Mouse (Mus musculus): ENCODE data around the gene Srrd. TPM values are rescaled to one million over a fixed set of nuclear protein-coding genes. Genes with fewer than 3 reads are reported as not detected.

The Srrd gene
- polyA plus RNA-seq, 1 experiment from 2014 or later, result 45.7 TPM

- WGBS, result 46% methylated on average over 2 of the region's 2 CpGs
- ATAC-seq (ENCODE audit: borderline replicate concordance, extremely low read depth, low FRiP score, low TSS enrichment), result no peak
- no peak overlapping the region for H3K9ac ChIP-seq
- H3K4me1 ChIP-seq, result peaks cover 39% of the 10 kb centered on the region
- no peak overlapping the region for H3K4me2 ChIP-seq
- no peaks in the 10 kb centered on the region for H3K36me3 ChIP-seq
- H3K9me3 ChIP-seq, result no peaks in the 10 kb centered on the region
- H3K27me3 ChIP-seq, result no peaks in the 10 kb centered on the region
- H3K4me3 ChIP-seq, result no peak overlapping the region
- H3K27ac ChIP-seq, result no peak overlapping the region
These were observed 49.0 kb downstream of the Srrd start for GRCm38 (mm10) chr5:112293800-112294199.

- Histone ChIP-seq H3K4me2 (no peak overlapping the region), H3K9ac (no peak overlapping the region), H3K4me3 (no peak overlapping the region), H3K4me1 (peaks cover 44% of the 10 kb centered on the region), H3K36me3 (no peaks in the 10 kb centered on the region), H3K9me3 (no peaks in the 10 kb centered on the region), H3K27me3 (no peaks in the 10 kb centered on the region), H3K27ac (no peak overlapping the region)
- ATAC-seq (ENCODE audit: borderline replicate concordance, extremely low read depth, low FRiP score, low TSS enrichment), result no peak
- 79% methylated on average over 17 of the region's 17 CpGs for WGBS
These were observed 50.4 kb downstream of the Srrd start for GRCm38 (mm10) chr5:112292343-112292980.

DNA sequence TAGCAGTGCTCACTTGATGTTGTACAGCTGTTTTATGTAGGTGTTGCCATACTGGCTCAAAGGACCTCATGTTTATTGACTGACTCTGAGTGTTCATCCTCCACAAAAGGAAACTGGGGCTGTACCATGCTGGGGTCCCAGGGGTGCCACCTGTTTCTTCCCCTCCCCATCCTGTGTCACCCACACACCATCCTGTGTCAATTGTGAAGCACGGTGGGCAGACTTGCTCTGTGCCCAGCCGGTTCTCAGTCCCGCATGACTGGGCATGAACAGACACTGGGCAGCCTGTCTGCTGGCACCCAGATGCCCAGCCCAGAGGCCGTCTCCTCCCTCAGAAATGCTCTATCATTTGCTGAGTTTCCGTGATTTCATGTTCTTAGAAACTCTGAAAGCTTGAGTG lies 51.0 kb downstream of the Srrd start:
- Histone ChIP-seq H3K4me1 (peaks cover 40% of the 10 kb centered on the region), H3K4me3 (no peak overlapping the region), H3K27ac (no peak overlapping the region), H3K9ac (no peak overlapping the region), H3K36me3 (no peaks in the 10 kb centered on the region), H3K27me3 (no peaks in the 10 kb centered on the region), H3K4me2 (no peak overlapping the region), H3K9me3 (no peaks in the 10 kb centered on the region)
- ATAC-seq (ENCODE audit: borderline replicate concordance, extremely low read depth, low FRiP score, low TSS enrichment), result no peak
- WGBS, result 86% methylated on average over 5 of the region's 5 CpGs

DNA sequence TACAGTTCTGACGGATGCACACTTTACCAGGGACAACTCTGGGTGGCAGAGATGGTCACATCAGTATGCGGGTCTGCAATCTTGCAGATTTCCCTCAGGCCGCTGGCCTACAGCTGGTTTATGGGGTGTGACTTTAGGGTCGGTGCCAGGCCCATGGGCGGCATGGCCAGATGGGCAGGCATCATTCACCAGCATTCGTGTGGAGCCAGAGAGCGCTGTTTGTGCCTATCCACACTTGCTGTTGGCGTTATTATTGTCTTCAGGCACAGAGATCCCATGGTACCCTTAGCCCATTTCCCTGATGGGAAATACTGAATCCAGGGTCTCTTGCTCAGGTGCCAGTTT lies 52.3 kb downstream of the Srrd start:
- WGBS, result 81% methylated on average over 8 of the region's 8 CpGs
- no peaks in the 10 kb centered on the region for H3K27me3 ChIP-seq
- H3K4me1 ChIP-seq, result peaks cover 36% of the 10 kb centered on the region
- no peak overlapping the region; the same call in 1 of the 2 replicates for H3K27ac ChIP-seq
- no peaks in the 10 kb centered on the region for H3K36me3 ChIP-seq
- H3K9ac ChIP-seq, result no peak overlapping the region
- H3K4me3 ChIP-seq, result no peak overlapping the region
- H3K4me2 ChIP-seq, result no peak overlapping the region
- H3K9me3 ChIP-seq, result no peaks in the 10 kb centered on the region
- no peak for ATAC-seq (ENCODE audit: borderline replicate concordance, extremely low read depth, low FRiP score, low TSS enrichment)

GRCm38 (mm10) chr5:112289819-112290535 lies 52.9 kb downstream of the Srrd start:
- Histone ChIP-seq H3K27me3 (no peaks in the 10 kb centered on the region), H3K9me3 (no peaks in the 10 kb centered on the region), H3K36me3 (no peaks in the 10 kb centered on the region), H3K27ac (no peak overlapping the region; the same call in 1 of the 2 replicates), H3K4me2 (peak overlapping the region; percentile 41), H3K4me1 (peaks cover 34% of the 10 kb centered on the region), H3K4me3 (peak overlapping the region; percentile 15; the same call in 1 of the 2 replicates), H3K9ac (no peak overlapping the region)
- 72% methylated on average over 16 of the region's 16 CpGs for WGBS
- no peak for ATAC-seq (ENCODE audit: borderline replicate concordance, extremely low read depth, low FRiP score, low TSS enrichment)

- peaks cover 38% of the 10 kb centered on the region for H3K4me1 ChIP-seq
- WGBS, result 26% methylated on average over 8 of the region's 8 CpGs
- H3K4me2 ChIP-seq, result peak overlapping the region; percentile 41
- peak overlapping the region; percentile 15 for H3K4me3 ChIP-seq
- peak overlapping the region; percentile 41; the same call in 1 of the 2 replicates for H3K27ac ChIP-seq
- H3K27me3 ChIP-seq, result no peaks in the 10 kb centered on the region
- ATAC-seq (ENCODE audit: borderline replicate concordance, extremely low read depth, low FRiP score, low TSS enrichment), result no peak
- H3K36me3 ChIP-seq, result no peaks in the 10 kb centered on the region
- H3K9ac ChIP-seq, result no peak overlapping the region
- H3K9me3 ChIP-seq, result no peaks in the 10 kb centered on the region
These were observed 53.6 kb downstream of the Srrd start for GRCm38 (mm10) chr5:112289236-112289635.

DNA sequence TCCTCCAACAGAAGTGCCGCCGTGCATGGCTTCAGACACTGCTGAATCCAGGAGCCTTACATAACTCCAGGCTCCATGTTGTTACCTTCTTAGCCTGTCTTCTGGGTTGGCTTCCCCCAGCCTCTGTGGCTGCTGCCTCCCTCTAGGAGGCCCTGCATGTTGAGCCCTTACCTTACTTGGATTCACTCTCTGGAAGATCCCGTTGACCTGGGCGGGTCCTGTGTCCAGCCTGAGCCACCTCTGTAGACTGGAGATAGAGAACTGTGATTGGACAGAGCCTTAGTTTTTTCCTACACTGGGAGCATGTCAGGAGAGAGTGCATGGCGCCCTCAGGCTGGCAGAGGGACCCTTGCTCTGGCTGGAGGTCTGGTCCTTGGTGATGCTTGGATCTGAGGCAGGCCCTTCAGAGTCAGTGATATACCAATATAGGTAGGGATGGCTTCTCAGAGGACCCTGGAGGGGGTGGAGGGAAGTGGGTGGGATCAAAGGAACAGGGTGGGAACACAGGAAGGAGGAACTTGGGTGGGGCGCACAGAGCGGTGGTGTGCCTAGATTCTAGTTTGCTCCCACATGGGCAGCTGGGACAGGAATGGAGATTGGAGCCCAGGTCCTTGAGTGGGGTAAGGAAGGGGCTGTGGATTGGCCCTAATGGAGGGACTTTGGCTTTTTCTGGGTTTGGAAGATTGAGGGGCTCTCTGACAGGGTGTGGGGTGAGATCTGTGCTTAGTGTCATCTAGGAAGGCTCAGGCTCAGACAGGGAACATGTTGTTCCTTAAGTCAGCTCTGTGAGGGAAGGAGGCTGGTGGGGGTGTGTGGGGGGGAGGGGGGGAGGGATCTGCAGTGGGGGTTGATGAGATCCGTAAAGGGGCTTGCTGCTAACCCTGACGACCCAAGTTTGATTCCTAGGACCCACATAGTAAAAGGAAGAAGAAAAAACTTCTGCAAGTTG lies 54.4 kb downstream of the Srrd start:
- H3K9me3 ChIP-seq, result no peaks in the 10 kb centered on the region
- WGBS, result 76% methylated on average over 9 of the region's 9 CpGs
- peak overlapping the region; percentile 41; the same call in 1 of the 2 replicates for H3K27ac ChIP-seq
- no peaks in the 10 kb centered on the region for H3K27me3 ChIP-seq
- H3K4me2 ChIP-seq, result peak overlapping the region; percentile 41
- no peak overlapping the region for H3K9ac ChIP-seq
- H3K36me3 ChIP-seq, result no peaks in the 10 kb centered on the region
- no peak for ATAC-seq (ENCODE audit: borderline replicate concordance, extremely low read depth, low FRiP score, low TSS enrichment)
- H3K4me1 ChIP-seq, result peaks cover 45% of the 10 kb centered on the region
- H3K4me3 ChIP-seq, result peak overlapping the region; percentile 15; the same call in 1 of the 2 replicates

GRCm38 (mm10) chr5:112287652-112288051 lies 55.2 kb downstream of the Srrd start:
- Histone ChIP-seq H3K9me3 (no peaks in the 10 kb centered on the region), H3K9ac (no peak overlapping the region), H3K4me2 (no peak overlapping the region), H3K36me3 (no peaks in the 10 kb centered on the region), H3K27me3 (no peaks in the 10 kb centered on the region), H3K4me3 (no peak overlapping the region), H3K4me1 (peaks cover 48% of the 10 kb centered on the region), H3K27ac (peak overlapping the region; percentile 1; the same call in 1 of the 2 replicates)
- no peak for ATAC-seq (ENCODE audit: borderline replicate concordance, extremely low read depth, low FRiP score, low TSS enrichment)
- WGBS, result 84% methylated on average over 2 of the region's 2 CpGs

Other genes with a start within 250 kb of the Srrd start
- gene Cryba4, start 90.5 kb downstream of the Srrd start, polyA plus RNA-seq (2015; fragmentation: Nextera tagmentation; extraction: Ambion mirVana), result 1.3 and 1.6 TPM in 2 replicates
- 3.2 and 4.5 TPM in 2 replicates for gene Crybb1, start 87.2 kb downstream of the Srrd start, polyA plus RNA-seq (2015; fragmentation: Nextera tagmentation; extraction: Ambion mirVana)
- 55.8 and 61.0 TPM in 2 replicates for gene Tpst2, start 66.3 kb downstream of the Srrd start, polyA plus RNA-seq (2015; fragmentation: Nextera tagmentation; extraction: Ambion mirVana)
- gene Tfip11, start 16.7 kb downstream of the Srrd start, polyA plus RNA-seq (2015; fragmentation: Nextera tagmentation; extraction: Ambion mirVana), result 30.1 and 30.4 TPM in 2 replicates
- 26.3 and 31.1 TPM in 2 replicates for gene Hps4, start within 50 bp of the Srrd start, polyA plus RNA-seq (2015; fragmentation: Nextera tagmentation; extraction: Ambion mirVana)
- gene Gm6583, start 13.0 kb upstream of the Srrd start, polyA plus RNA-seq (2015; fragmentation: Nextera tagmentation; extraction: Ambion mirVana), result 0.10 and 0.23 TPM in 2 replicates
- 3.8 and 3.9 TPM in 2 replicates for gene Asphd2, start 51.8 kb upstream of the Srrd start, polyA plus RNA-seq (2015; fragmentation: Nextera tagmentation; extraction: Ambion mirVana)
- not detected in 2 replicates for gene Gm6588, start 106.4 kb upstream of the Srrd start, polyA plus RNA-seq (2015; fragmentation: Nextera tagmentation; extraction: Ambion mirVana)
- gene Sez6l, start 234.1 kb upstream of the Srrd start, polyA plus RNA-seq (2015; fragmentation: Nextera tagmentation; extraction: Ambion mirVana), result 0.21 and 0.37 TPM in 2 replicates

Measured in lung, embryonic 15.5 days (tissue).